Mouse (Mus musculus) heart, adult 2 months (tissue): ENCODE measurements around the gene Tnp2. TPM values are rescaled to one million over a fixed set of nuclear protein-coding genes. Genes with fewer than 3 reads are reported as not detected.
A peak's percentile ranks its signal among the peaks of the same experiment; 100 is the strongest.

Experiments
- DNase-seq, 2 experiments: peaks; one replicate each; pipeline ENCODE4 v3.0.0; 2021
- H3K27ac ChIP-seq: fragments of 200-600 bp; 2 replicates; pipeline ENCODE4 v1.8.1; 2022
- H3K27me3 ChIP-seq: fragments of 200-500 bp; 2 replicates; pipeline ENCODE4 v1.6.1; 2012; ENCODE audit warnings: mild to moderate bottlenecking, low read length, inconsistent platforms, mixed read lengths; ENCODE audit not compliant: control insufficient read depth, insufficient read depth
- H3K36me3 ChIP-seq: fragments of 200-500 bp; 2 replicates; pipeline ENCODE4 v1.6.1; 2012; ENCODE audit warnings: low read length, inconsistent platforms; ENCODE audit not compliant: control insufficient read depth, insufficient read depth
- H3K4me1 ChIP-seq: fragments of 200-500 bp; 2 replicates; pipeline ENCODE4 v1.6.1; 2011; ENCODE audit warnings: low read length; ENCODE audit not compliant: control insufficient read depth, insufficient read depth
- H3K4me3 ChIP-seq: fragments of 200-600 bp; 2 replicates; pipeline ENCODE4 v1.8.1; 2022
- H3K79me2 ChIP-seq: fragments of 200-500 bp; replicated peaks from 2 replicates; pipeline ENCODE4 v1.6.1; 2012; ENCODE audit warnings: mild to moderate bottlenecking, inconsistent platforms, low read length, moderate library complexity, mixed read lengths; ENCODE audit not compliant: control insufficient read depth, insufficient read depth
- H3K9ac ChIP-seq: fragments of 200-500 bp; 2 replicates; pipeline ENCODE4 v1.6.1; 2012; ENCODE audit warnings: low read depth, mild to moderate bottlenecking, control low read depth, inconsistent platforms, low read length, mixed read lengths
- CTCF ChIP-seq: fragments of 200-600 bp; IDR thresholded peaks from 2 replicates; pipeline ENCODE4 v1.8.1; 2022; ENCODE audit warnings: antibody characterized with exemption, mild to moderate bottlenecking, moderate library complexity
- EP300 ChIP-seq: fragments of 200-500 bp; IDR thresholded peaks from 2 replicates; pipeline ENCODE4 v1.6.1; 2011; ENCODE audit warnings: low read depth, low read length, control low read depth; ENCODE audit not compliant: insufficient read depth
- POLR2A ChIP-seq: fragments of 200-500 bp; IDR thresholded peaks from 2 replicates; pipeline ENCODE4 v1.6.1; 2011; ENCODE audit warnings: mild to moderate bottlenecking, low read depth, low read length, control low read depth; ENCODE audit not compliant: insufficient read depth
- WGBS: fragments of 180-500 bp; shearing (Covaris S2); methylation state at CpG from one replicate; pipeline ENCODE4 v1.1.7; 2018; 5-methylcytosine and 5-hydroxymethylcytosine counted together
- intact Hi-C: fragments of 180-260 bp; cut with DNase I; formaldehyde crosslinking; loops from one replicate; pipeline ENCODE4 v1.15.1; 2025
- polyA plus RNA-seq: library from polyadenylated mRNA; depleted of rRNA; stranded (reverse); fragments of >200 nt; gene quantifications from 2 replicates; pipeline ENCODE4 v1.2.3, GENCODE M21; 2012
- total RNA-seq, 2 experiments: library from RNA; stranded (reverse); gene quantifications; 2 replicates each; pipeline ENCODE4 v1.2.3; 2021

The Tnp2 gene
- total and polyA plus RNA-seq, 3 experiments = 6.8 TPM; not detected in 2

- H3K27ac ChIP-seq = no peak overlapping the region
- no peak for DNase-seq
- intact Hi-C loops = no loop called here
- WGBS = 60% methylated on average over 9 of the region's 9 CpGs
- no peak overlapping the region for H3K9ac ChIP-seq
- TF ChIP-seq CTCF = no peak
- TF ChIP-seq EP300 = no peak
- H3K4me1 ChIP-seq = no peaks in the 10 kb centered on the region; the same call in 1 of the 2 replicates
- H3K36me3 ChIP-seq = no peaks in the 10 kb centered on the region
- H3K27me3 ChIP-seq = no peaks in the 10 kb centered on the region
- no peak overlapping the region for H3K4me3 ChIP-seq
- no peaks in the 10 kb centered on the region for H3K79me2 ChIP-seq
Measured at GRCm38 (mm10) chr16:10768821-10769220, 19.6 kb downstream of the Tnp2 start.

GRCm38 (mm10) chr16:10767158-10767557 is 21.3 kb downstream of the Tnp2 start:
- no peaks in the 10 kb centered on the region for H3K27me3 ChIP-seq
- WGBS = 34% methylated on average over 4 of the region's 4 CpGs
- no peak overlapping the region for H3K4me3 ChIP-seq
- H3K79me2 ChIP-seq = no peaks in the 10 kb centered on the region
- no peak overlapping the region for H3K27ac ChIP-seq
- no peaks in the 10 kb centered on the region for H3K36me3 ChIP-seq
- no peaks in the 10 kb centered on the region; the same call in 1 of the 2 replicates for H3K4me1 ChIP-seq
- peak; percentile 61 to 65 for DNase-seq
- H3K9ac ChIP-seq = no peak overlapping the region
- TF ChIP-seq POLR2A = no peak
- TF ChIP-seq CTCF = peak; percentile 93
- no peak for TF ChIP-seq EP300
- intact Hi-C loops = loop anchor here (1.0 to 2.0 kb wide), 2 partner anchors 102 to 127 kb away; no protein-coding TSS in a partner anchor

GRCm38 (mm10) chr16:10764323-10764722 is 24.1 kb downstream of the Tnp2 start:
- no peaks in the 10 kb centered on the region for H3K79me2 ChIP-seq
- TF ChIP-seq CTCF = no peak
- no peak for TF ChIP-seq POLR2A
- TF ChIP-seq EP300 = no peak
- H3K9ac ChIP-seq = no peak overlapping the region
- no peaks in the 10 kb centered on the region for H3K27me3 ChIP-seq
- no peak overlapping the region for H3K4me3 ChIP-seq
- intact Hi-C loops = no loop called here
- WGBS = 45% methylated on average over 2 of the region's 2 CpGs
- H3K4me1 ChIP-seq = peaks cover 6% of the 10 kb centered on the region
- peak in 1 of 2 experiments; percentile 28 for DNase-seq
- no peaks in the 10 kb centered on the region for H3K36me3 ChIP-seq
- no peak overlapping the region; the same call in 1 of the 2 replicates for H3K27ac ChIP-seq

GRCm38 (mm10) chr16:10763540-10764264 is 24.8 kb downstream of the Tnp2 start:
- no peak overlapping the region for H3K9ac ChIP-seq
- intact Hi-C loops = no loop called here
- H3K36me3 ChIP-seq = no peaks in the 10 kb centered on the region
- H3K4me3 ChIP-seq = no peak overlapping the region
- DNase-seq = no peak
- WGBS = 59% methylated on average over 6 of the region's 6 CpGs
- H3K4me1 ChIP-seq = peaks cover 6% of the 10 kb centered on the region
- peak overlapping the region; percentile 3 for H3K27ac ChIP-seq
- no peak for TF ChIP-seq CTCF
- TF ChIP-seq POLR2A = no peak
- TF ChIP-seq EP300 = no peak
- no peaks in the 10 kb centered on the region for H3K27me3 ChIP-seq
- H3K79me2 ChIP-seq = no peaks in the 10 kb centered on the region

- 75% methylated on average over 5 of the region's 5 CpGs for WGBS
- intact Hi-C loops = no loop called here
Measured at GRCm38 (mm10) chr16:10762569-10763180, 25.8 kb downstream of the Tnp2 start.

GRCm38 (mm10) chr16:10761182-10761581 is 27.3 kb downstream of the Tnp2 start:
- H3K36me3 ChIP-seq = no peaks in the 10 kb centered on the region
- H3K4me3 ChIP-seq = no peak overlapping the region
- DNase-seq = peak in 1 of 2 experiments; percentile 44
- no peaks in the 10 kb centered on the region for H3K27me3 ChIP-seq
- intact Hi-C loops = no loop called here
- no peak overlapping the region for H3K9ac ChIP-seq
- peaks cover 6% of the 10 kb centered on the region for H3K4me1 ChIP-seq
- no peak overlapping the region for H3K27ac ChIP-seq
- no peaks in the 10 kb centered on the region for H3K79me2 ChIP-seq
- TF ChIP-seq CTCF (no peak), EP300 (no peak), POLR2A (no peak)
- 53% methylated on average over 8 of the region's 8 CpGs for WGBS

More at GRCm38 (mm10) chr16:10762569-10763180, 25.8 kb downstream of the Tnp2 start:
- peaks cover 6% of the 10 kb centered on the region for H3K4me1 ChIP-seq
- H3K27me3 ChIP-seq = no peaks in the 10 kb centered on the region
- no peaks in the 10 kb centered on the region for H3K36me3 ChIP-seq
- TF ChIP-seq EP300 (no peak), POLR2A (no peak), CTCF (no peak)
- no peak overlapping the region for H3K4me3 ChIP-seq
- no peak overlapping the region for H3K27ac ChIP-seq
- DNase-seq = peak in 1 of 2 experiments; percentile 30
- H3K9ac ChIP-seq = no peak overlapping the region
- H3K79me2 ChIP-seq = no peaks in the 10 kb centered on the region
